Mouse (Mus musculus) heart, postnatal 0 days (tissue): ENCODE measurements at regions not wholly inside any gene's neighbourhood (a gene's known extent, or its start where the extent isn't known, plus 50 kb on each side); places are given as distances from the start of the nearest gene placed in this dataset.

ENCODE experiments used
- ATAC-seq: fragments of 200-750 bp; cut with Nextera tagmentation; 2 replicates; pipeline ENCODE4 v1.8.0; 2017; ENCODE audit warnings: low read depth, moderate number of reproducible peaks, moderate library complexity; ENCODE audit not compliant: insufficient read depth
- DNase-seq: peaks from one replicate; pipeline ENCODE4 v3.0.0-alpha.2; 2016; ENCODE audit warnings: low spot score
- H3K27ac ChIP-seq: fragments of 300-500 bp; sonication (generic); 2 replicates; pipeline ENCODE4 v1.5.1; 2014; ENCODE audit warnings: low read depth, mild to moderate bottlenecking
- H3K27me3 ChIP-seq: fragments of 300-500 bp; sonication (generic); 2 replicates; pipeline ENCODE4 v1.6.1; 2014; ENCODE audit warnings: low read length, mixed read lengths; ENCODE audit not compliant: control insufficient read depth, insufficient read depth
- H3K36me3 ChIP-seq: fragments of 300-500 bp; sonication (generic); replicated peaks from 2 replicates; pipeline ENCODE4 v1.6.1; 2014; ENCODE audit warnings: low read length, mixed read lengths; ENCODE audit not compliant: control insufficient read depth, insufficient read depth
- H3K4me1 ChIP-seq: fragments of 300-500 bp; sonication (generic); 2 replicates; pipeline ENCODE4 v1.6.1; 2014; ENCODE audit warnings: antibody characterized with exemption; ENCODE audit not compliant: control insufficient read depth, insufficient read depth
- H3K4me2 ChIP-seq: fragments of 300-500 bp; sonication (generic); 2 replicates; pipeline ENCODE4 v1.6.1; 2014; ENCODE audit warnings: low read depth, mild to moderate bottlenecking, low read length, moderate library complexity
- H3K4me3 ChIP-seq: fragments of 300-500 bp; sonication (generic); 2 replicates; pipeline ENCODE4 v1.5.1; 2014; ENCODE audit warnings: low read depth, low read length
- H3K9ac ChIP-seq: fragments of 300-500 bp; sonication (generic); replicated peaks from 2 replicates; pipeline ENCODE4 v1.6.1; 2014; ENCODE audit warnings: low read depth, low read length, mixed read lengths
- H3K9me3 ChIP-seq: fragments of 300-500 bp; sonication (generic); replicated peaks from 2 replicates; pipeline ENCODE4 v1.6.1; 2016; ENCODE audit warnings: low read length; ENCODE audit not compliant: control insufficient read depth
- CTCF ChIP-seq: IDR thresholded peaks from 2 replicates; pipeline ENCODE4 v1.5.1; 2016; ENCODE audit warnings: antibody characterized with exemption, control low read depth, low read depth
- EP300 ChIP-seq: IDR thresholded peaks from 2 replicates; pipeline ENCODE4 v1.6.1; 2016; ENCODE audit warnings: antibody characterized with exemption, low read depth
- WGBS: fragments of 180-500 bp; shearing (Covaris S2); extraction: QIAGEN DNeasy Blood & Tissue Kit; methylation state at CpG from one replicate; pipeline ENCODE4 v1.1.7; 2014; 5-methylcytosine and 5-hydroxymethylcytosine counted together

DNA sequence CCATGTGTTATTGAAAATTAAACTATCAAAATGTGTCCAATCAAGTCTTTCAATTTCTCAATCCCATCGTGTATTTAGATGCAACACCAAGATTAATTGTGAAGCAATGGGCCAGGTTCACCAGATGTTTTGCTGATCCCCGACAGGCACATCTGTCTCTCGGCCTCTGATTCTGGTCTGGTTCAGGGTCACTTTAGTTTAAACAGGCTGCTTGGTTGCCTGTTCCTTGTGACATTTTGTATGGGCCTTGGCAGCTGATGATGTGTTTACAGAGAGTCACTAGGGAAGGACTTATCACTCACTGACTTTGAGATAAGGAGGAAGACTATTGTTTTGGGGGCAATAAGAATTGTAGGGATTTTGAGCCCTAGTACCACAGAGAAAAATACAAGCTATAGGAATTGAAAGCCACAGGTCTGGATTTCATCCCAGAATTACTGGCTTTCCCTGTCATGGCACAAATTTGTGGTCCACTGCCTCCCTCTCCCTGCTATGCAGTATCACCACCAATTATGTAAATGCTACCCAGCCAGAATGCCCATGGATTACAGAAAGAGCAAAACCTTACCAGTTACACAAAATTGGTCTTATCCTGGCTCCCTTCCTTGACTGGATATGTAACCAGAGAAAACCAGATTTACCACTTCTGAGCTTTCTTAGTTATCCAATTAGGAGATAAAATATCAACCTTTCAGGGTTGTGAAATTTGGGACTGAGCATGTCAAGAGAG is 272.5 kb upstream of the Plxna2 start:
- DNase-seq = no peak
- H3K4me1 ChIP-seq = no peaks in the 10 kb centered on the region
- no peaks in the 10 kb centered on the region for H3K36me3 ChIP-seq
- H3K9me3 ChIP-seq = no peaks in the 10 kb centered on the region
- no peak overlapping the region for H3K9ac ChIP-seq
- H3K4me2 ChIP-seq = no peak overlapping the region
- 36% methylated on average over 3 of the region's 3 CpGs for WGBS
- ATAC-seq = no peak
- TF ChIP-seq CTCF (no peak), EP300 (no peak)
- no peak overlapping the region for H3K27ac ChIP-seq
- no peaks in the 10 kb centered on the region for H3K27me3 ChIP-seq
- H3K4me3 ChIP-seq = no peak overlapping the region

- WGBS = 32% methylated on average over 1 of the region's 1 CpGs
Measured at GRCm38 (mm10) chr1:194342568-194342967, 275.4 kb upstream of the Plxna2 start.

DNA sequence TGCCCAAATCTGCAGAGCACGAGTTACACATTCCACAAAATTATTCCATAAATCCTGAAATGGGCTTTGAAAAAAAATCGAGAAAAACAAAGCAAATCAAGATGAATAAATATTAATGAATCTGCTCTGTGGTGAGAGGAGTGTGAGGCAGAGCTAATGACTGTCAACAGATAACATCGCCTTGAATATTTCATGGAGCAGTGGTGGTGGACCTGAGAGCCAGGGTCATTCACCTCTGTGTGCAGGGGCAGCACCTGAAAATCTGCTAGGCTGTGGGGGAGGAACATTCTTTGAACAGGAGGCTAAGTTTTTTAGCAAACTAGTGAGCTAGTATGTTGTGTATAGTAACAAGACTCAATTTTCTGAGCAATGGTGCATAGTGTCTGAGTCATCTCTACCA is 276.3 kb upstream of the Plxna2 start:
- Histone ChIP-seq H3K27me3 (no peaks in the 10 kb centered on the region), H3K36me3 (no peaks in the 10 kb centered on the region), H3K27ac (no peak overlapping the region), H3K9me3 (no peaks in the 10 kb centered on the region), H3K4me1 (no peaks in the 10 kb centered on the region), H3K9ac (no peak overlapping the region), H3K4me2 (no peak overlapping the region), H3K4me3 (no peak overlapping the region)
- 51% methylated on average over 3 of the region's 3 CpGs for WGBS
- TF ChIP-seq CTCF = no peak
- TF ChIP-seq EP300 = no peak
- ATAC-seq (no peak), DNase-seq (no peak)

More at GRCm38 (mm10) chr1:194342568-194342967, 275.4 kb upstream of the Plxna2 start:
- Histone ChIP-seq H3K4me2 (no peak overlapping the region), H3K9me3 (no peaks in the 10 kb centered on the region), H3K27ac (no peak overlapping the region), H3K4me1 (no peaks in the 10 kb centered on the region), H3K9ac (no peak overlapping the region), H3K4me3 (no peak overlapping the region), H3K36me3 (no peaks in the 10 kb centered on the region), H3K27me3 (no peaks in the 10 kb centered on the region)
- DNase-seq = no peak
- no peak for ATAC-seq
- no peak for TF ChIP-seq EP300
- no peak for TF ChIP-seq CTCF

DNA sequence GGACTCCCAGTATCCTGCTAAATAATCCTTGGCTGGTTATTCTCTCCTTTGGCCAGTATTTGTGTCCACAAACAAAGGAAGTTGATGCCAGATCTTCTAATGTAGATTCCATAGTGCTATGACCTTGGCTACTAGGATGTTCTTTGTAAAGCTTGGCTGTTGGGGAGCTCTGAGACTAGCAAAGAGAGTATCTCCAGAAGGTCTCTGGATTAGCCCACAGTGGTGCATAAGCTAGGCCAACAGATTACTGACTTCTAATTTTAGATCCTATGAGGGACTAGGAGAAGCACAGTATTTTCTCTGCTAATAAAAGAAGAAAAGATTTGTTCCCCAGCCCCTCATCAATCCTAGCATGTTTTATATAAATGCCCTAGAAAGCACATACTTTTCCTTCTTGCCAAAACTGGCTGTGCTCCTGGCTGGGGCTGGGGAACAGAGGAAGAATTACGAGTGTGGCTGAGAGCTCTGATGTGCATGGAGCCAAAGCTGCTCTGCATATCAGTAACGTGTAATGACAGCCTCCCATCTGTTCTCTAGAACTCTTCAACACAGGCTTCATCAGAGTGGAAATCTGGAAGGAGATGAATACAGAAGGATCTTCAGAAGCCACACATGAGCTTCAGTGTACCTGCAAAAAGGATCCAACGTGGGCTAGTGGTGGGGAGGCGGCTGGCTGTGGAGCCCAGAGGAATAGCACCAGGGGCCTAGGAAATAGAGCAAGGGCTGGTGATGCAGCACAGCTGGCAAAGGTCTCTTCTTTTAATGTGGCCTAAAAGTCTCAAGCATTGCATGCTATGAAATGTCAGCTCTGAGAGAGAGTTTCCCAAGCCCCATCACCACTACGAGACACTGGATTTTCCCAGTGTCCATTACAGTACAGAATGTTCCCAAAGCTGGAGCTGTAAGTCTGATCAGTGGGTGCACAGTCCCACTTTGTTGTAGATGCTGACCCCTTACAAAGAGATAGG is 283.0 kb upstream of the Plxna2 start:
- Histone ChIP-seq H3K9ac (no peak overlapping the region), H3K4me1 (no peaks in the 10 kb centered on the region), H3K4me3 (no peak overlapping the region), H3K4me2 (no peak overlapping the region), H3K27me3 (no peaks in the 10 kb centered on the region), H3K27ac (no peak overlapping the region), H3K9me3 (no peaks in the 10 kb centered on the region), H3K36me3 (no peaks in the 10 kb centered on the region)
- ATAC-seq = no peak
- TF ChIP-seq EP300 = no peak
- TF ChIP-seq CTCF = no peak
- peak; percentile 8 for DNase-seq
- 54% methylated on average over 5 of the region's 5 CpGs for WGBS

- no peaks in the 10 kb centered on the region for H3K9me3 ChIP-seq
- no peaks in the 10 kb centered on the region for H3K4me1 ChIP-seq
- ATAC-seq (no peak), DNase-seq (no peak)
- no peak overlapping the region for H3K4me3 ChIP-seq
- no peaks in the 10 kb centered on the region for H3K36me3 ChIP-seq
- H3K9ac ChIP-seq = no peak overlapping the region
- TF ChIP-seq CTCF = no peak
- no peak for TF ChIP-seq EP300
- H3K27ac ChIP-seq = no peak overlapping the region
- H3K27me3 ChIP-seq = no peaks in the 10 kb centered on the region
- H3K4me2 ChIP-seq = no peak overlapping the region
Measured at GRCm38 (mm10) chr1:194332639-194333038, 285.4 kb upstream of the Plxna2 start.
